Mouse (Mus musculus) cerebellum, postnatal 4 days (tissue): ENCODE results near the gene Ggt6.
A peak's percentile ranks its signal among the peaks of the same experiment; 100 is the strongest.
"Not testable (repeated sequence)": the region's sequence is repeated elsewhere in the genome, so short reads cannot be mapped to it uniquely, and the experiment has no call there.

Experiments used
- DNase-seq, 2 experiments: peaks; one replicate each; pipeline ENCODE4 v3.0.0; 2022; ENCODE audit warnings: low spot score in 2 of 2, mixed read lengths in 1 of 2

Gene Ggt6

DNA sequence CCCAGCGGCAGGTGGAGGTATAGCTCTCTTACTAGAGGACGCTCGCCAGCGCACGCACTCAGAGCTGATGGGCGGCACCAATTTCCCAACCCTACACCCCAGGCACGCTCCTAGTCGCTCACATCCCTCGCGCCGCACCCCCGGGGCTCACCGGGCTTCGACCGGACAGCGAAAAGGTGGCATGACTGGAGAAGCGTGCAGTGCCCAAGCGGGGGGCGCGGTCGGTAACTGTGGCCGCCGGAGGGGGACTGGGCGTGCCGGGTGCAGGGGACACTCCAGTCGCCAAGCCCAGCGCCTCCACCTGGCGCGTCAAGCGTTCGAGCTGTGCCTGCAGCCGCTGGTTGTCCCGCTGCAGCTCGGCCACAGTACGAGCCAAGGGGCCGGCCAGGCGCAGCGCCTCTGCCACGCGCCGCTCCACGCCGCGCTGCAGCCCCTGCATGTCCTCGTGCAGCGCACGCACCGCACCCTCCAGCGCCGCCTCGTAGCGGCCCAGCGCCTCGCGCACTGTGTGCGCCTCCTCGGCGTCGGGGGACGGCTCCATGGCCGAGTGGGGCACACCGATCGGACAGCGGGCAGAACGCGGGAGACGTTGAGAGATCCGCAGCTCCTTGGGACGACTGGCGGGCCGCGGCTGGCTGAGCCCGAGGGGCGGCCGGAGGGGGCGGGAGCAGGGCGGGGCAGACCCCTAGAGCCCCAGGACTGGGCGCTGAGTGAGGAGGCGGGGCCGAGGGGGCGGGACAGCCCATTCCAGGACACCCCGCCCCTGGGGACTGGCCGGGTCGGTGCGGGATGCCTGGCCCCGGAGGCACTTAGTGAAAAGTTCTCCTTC is 24.0 kb upstream of the Ggt6 start, which contains the start of gene Smtnl2:
Smtnl2 (minus strand) TSS at position 621 of the 829 bp plus-strand sequence.
- peak in 1 of 2 experiments; percentile 48 for DNase-seq

DNA sequence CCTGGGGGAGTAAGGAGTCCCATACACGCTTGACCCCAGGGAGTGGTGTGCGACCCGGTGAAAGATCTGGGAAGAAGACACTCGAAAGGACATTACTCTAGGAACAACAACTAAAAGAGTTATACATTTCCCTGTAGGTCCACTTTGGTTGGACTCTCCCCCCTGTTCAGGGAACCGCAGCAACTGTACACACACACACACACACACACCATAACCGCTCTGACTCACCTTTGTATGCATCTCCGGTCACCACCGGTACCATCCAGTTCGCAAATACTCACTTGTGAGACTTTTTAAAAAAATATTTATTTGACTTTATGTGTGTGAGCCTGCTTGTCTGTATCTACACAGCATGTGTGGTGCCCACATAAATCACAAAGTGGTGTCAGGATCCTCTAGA is 23.4 kb upstream of the Ggt6 start:
- DNase-seq = no peak

DNA sequence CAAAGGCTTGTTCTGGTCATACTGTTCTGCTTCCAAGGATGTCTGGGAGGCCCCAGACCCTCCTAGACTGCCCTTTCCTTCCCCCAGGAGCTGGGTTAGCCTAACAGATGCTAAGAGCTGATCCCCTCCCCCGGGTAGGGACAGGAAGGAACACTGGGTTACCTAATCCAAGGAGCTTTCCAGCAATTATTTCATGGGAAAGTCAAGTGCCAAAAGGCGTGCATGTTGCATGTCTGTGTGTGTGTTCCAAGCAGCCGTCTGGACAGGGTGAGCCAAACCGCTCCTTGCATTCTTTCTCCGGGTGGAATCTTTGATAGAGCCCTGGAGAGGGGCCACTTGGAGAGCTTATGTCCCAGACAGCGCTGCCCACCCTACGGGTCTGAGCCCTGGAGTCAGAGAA is 22.3 kb upstream of the Ggt6 start:
- DNase-seq = no peak

DNA sequence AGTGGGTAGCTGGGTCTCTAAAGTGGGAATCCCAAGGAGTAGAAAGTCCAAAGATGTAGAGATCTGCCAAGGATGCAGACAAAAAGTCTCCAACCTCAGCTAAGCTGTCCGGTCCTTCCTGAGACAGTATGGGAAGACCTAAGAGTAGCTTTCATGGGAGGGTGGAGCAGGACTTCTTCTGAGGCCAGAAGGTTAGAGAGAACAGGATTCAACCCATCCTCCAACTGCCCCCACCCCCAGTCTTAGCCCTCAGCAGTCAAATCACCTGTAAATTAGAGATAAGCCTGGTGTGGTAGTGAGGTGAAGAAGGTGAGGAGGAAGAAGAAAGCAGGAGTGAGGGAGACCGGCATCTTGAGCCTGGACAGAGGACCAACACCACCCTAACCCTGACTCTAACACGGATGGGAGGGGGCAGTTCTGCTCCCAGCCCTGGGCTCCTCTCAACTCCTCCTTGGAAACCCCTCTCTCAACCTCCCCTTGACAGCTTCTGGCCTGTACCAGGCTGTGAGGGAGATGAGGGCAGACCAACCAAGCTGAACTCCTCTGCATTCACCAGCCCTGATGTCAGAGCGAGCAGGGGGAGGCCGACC is 21.6 kb upstream of the Ggt6 start:
- DNase-seq = no peak

DNA sequence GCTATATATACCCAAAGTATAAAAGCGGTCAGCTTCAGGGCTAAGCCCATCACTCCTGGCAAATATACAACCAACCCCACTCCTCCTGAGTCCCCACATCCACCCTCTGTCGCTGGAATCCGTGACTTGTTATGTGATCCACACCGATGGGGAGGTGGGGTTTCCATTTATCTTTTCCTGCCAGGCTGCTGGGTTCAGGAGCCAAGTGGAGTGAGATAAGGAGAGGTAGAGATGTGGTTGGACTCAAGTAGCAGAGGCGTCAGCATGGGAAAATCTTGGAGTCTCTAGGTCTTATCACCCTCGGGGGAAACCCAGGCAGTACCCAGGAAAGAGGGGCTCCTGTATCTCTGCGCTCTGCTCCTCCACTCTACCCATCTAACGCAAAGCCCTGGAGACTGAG is 20.2 kb upstream of the Ggt6 start:
- DNase-seq = no peak

DNA sequence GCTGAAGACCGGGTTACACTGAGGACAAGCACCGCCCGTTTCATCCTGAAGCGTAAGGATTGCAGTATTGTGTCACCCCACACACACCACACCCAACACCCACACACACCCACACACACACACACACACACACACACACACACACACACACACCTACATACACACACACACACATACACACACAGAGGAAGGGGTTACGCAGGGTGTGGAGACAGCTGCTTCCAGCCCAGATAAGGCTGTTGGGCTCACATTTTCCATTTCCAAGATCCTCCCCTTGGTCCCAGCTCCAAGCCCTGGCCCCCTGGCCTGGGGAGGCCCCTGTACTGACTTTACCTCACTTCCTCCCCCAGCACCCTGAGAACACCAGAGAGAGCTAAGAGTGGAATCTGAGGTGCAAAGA is 18.7 kb upstream of the Ggt6 start:
- DNase-seq = no peak

DNA sequence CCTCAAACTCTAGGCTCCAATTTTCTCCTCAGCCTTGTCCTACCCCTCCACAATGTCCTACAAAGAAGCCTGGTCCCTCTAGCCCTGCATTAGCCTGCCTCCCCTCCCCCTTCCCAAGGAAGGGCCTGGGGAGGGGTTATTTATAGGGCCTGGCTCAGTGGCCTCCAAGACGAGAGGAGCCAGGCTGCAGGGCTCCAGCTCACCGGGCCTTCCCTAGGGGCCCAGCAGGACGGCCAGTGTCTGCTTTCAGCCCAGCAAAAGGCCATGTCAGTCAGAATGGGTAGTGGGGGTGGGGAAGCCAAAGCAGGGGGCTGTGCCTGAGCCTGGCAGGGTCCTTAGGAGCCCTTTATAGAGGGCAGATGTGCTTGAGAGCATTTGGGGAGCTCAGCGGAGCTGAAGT is 17.9 kb upstream of the Ggt6 start:
- no peak for DNase-seq

DNA sequence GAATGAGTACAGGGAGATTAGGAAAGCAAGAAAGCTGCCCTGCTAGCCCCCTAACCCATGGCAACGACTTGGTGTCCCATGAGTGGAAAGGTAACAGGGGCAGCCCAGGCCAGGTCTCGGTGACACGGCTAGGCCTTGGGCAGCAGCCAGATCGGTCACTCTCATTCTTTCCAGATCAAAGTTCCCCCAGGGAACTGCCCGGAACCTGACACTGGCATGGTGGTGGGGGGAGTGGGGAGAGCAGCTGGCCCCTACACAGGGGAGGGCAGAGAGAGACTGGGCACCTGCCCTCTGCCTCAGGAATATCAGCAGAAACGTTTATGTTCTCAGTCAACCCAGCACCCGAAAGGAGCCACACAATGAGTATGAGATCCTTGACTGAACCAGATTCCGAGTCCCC is 17.1 kb upstream of the Ggt6 start:
- DNase-seq = no peak

DNA sequence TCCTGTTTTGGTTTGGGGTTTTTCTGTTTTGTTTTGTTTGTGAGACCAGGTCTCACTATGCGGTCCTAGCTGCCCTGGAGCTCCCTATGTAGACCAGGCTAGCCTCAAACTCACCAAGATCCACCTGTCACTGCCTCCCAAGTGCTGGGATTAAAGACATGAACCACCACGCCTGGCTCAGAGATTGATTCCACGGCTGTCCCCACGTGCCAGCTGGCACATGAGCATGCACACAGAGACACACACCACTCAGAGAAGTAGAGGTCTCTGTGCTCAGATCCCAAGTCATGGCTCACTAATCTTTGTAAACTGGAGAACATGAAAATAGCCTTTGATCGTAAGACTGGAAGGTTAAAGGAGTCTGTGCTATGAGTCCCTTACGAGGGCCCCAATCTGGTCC is 16.3 kb upstream of the Ggt6 start:
- no peak for DNase-seq

DNA sequence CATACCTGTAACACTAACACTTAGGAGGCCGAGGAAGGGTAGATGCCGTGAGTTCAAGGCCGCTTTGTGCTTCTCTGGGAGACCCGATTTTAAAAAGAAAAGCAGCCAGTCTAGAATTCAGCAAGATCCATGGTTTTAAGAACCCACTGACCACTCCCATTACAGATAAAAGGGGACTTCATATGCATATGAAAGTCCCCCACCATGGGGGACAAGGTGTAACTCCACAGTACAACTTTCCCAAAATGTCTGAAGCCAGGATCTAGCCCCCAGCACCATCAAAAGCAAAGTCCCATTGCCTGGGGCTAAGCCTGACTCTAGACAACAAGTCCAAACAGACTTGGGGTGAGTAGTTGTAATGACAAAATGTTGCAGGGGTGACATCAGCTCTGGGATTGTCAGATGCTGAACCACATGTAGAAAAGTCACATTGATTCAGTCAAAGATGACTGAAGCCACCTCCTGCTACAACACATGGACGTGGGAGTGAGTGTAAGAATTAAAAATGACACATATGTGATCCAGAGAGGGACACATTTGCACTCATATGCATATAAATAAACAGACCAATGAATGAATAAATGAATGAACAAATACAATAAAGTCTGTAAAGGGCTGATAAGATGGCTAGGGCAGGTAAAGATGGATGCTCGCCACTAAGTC is 14.7 kb upstream of the Ggt6 start:
- no peak for DNase-seq

DNA sequence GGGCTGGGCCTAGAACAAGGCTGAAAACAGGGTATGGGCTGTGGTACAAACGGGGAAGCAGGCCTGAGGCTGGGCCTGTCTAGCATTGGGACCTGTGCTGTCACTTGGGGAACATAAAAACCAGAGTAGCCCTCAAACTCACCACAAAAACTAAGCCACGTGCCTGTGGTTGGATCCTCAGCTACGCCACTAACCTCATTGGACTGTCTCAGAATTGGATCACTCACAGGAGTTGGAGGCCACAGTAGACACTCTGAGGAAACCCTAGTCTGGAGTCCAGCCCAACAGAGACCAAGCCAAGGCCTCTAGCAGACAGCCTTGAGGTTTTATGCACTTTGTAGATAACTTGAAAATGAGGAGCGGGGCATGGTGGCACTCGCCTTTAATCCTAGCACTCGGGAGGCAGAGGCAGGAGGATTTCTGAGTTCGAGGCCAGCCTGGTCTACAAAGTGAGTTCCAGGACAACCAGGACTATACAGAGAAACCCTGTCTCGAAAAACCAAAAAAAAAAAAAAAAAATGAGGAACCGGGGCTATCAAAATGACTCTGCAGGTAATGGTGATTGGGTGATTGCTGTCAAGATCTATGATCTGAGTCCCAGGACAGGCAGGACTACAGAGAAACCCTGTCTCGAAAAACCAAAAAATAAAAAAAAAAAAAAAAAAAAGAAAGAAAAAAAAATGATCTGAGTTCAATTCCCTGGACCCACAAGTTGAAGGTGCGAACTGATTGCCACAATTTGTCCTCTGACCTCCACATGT is 13.6 kb upstream of the Ggt6 start:
- no peak for DNase-seq

DNA sequence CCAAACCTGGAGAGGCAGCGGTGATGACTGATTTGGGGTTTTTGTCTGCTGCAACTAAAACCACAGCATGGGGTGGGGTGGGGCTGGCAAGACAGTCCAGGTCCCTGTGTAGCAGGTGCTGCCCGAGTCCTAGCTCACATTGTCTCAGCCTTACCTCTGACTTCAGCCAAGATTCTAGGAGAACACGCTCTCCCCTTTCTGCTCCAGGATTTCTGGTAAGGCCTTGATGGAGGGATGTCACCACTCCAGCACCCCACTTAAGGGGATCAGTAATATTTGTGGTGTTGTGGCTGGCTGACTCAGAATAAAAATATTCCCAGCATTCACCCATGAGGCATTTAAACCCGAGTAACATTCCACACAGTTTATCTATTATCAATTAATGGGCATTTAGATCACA is 11.6 kb upstream of the Ggt6 start:
- DNase-seq = no peak

DNA sequence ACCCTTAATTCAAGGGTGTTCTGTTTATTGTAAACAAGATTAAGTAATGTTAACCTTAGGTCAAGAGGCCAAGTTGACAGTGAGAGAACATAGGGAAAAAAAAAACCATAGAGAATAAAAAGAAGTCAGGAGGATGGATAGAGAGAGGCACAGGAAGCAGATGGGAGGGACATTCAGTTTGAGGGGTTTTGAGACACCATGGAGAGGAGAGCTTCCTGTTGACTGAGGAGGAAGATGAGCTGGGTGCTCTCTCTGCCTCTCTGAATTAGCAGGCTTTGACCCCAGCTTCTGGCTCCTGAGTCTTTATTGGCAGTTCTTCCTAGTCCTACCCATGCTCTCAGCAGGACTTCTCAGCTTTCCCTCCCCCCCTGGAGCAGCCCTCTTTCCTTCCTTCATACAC is 10.1 kb upstream of the Ggt6 start:
- DNase-seq = no peak

DNA sequence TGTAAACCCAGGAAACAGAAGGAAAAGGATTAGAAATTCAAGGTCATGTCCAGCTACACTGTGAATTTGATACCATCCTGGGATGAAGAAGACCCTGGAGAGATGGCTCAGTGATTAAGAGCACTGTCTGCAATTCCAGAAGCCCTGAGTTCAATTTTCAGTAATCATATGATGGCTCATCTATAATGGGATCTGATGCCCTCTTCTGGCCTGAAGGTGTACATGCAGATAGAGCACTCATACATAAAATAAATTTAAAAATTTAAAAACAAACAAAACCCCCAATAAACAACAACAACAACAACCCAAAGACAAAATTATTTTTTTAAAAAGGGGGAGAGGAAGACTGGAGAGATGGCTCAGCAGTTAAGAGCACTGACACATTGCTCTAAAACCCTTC is 8.4 kb upstream of the Ggt6 start:
- DNase-seq = no peak

DNA sequence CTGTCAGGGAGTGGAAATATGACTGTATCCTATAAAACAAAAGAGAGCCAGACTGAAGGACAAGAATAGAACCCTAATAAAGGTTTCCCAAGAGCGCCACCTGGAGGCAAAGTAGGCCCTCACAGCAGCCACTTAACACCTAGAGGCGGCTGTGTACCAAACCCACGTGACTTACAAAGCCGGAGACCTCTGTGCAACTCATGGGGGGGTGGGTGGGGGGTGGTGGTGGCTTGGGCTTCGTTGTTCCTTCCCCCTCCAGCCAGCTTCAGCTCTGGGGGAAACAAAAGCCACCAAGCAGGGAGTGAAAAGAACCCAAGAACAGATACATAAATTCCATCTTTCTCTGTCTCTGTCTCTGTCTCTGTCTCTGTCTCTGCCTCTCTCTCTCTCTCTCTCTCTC is 6.6 kb upstream of the Ggt6 start:
- DNase-seq = peak; percentile 58 to 83

DNA sequence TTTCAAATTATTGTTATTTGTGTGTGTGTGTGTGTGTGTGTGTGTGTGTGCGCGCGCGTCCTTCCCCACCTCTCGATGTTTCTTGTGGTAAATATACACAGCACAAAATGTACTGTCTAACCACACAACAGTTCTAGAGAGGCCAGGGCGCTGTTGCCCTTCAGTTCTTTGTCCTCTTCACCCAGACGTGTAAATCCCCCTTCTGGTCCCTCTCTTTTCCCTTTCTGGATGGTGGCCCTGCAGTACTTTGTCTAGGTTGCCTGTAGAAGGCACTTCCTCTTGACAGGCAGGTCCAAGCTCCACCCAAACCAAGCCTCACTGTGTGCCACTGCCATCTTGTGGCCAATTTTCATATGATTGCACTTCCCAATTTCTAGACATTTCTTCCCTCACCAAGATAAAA is 6.0 kb upstream of the Ggt6 start:
- peak in 1 of 2 experiments; percentile 77 for DNase-seq

DNA sequence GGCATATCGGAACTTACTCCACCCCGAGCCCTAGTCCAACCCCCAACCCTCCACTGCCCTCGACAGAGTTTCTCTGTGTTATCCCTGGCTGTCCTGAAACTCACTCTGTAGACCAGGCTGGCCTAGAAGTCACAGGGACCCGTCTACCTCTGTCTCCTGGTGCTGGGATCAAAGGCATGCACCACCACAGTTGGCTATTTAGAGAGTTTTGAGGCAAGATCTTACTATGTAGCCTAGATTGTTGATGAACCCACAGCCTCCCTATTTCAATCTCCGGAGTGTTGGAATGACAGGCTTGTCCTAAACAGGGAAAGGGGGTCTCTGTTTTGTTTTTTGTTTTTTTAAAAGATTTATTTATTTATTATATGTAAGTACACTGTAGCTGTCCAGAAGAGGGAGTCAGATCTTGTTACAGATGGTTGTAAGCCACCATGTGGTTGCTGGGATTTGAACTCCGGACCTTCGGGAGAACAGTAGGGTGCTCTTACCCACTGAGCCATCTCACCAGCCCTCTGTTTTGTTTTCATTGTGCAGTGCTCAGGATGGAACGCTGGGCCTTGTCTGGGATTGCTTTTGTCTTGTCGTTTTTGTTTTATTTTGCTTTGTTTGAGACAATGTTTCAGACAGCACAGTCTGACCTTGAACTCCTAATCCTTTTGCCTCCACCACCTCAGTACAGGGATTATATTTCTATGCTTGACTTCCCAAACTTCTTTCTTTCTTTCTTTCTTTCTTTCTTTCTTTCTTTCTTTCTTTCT is 4.8 kb upstream of the Ggt6 start:
- DNase-seq = not testable (repeated sequence)

DNA sequence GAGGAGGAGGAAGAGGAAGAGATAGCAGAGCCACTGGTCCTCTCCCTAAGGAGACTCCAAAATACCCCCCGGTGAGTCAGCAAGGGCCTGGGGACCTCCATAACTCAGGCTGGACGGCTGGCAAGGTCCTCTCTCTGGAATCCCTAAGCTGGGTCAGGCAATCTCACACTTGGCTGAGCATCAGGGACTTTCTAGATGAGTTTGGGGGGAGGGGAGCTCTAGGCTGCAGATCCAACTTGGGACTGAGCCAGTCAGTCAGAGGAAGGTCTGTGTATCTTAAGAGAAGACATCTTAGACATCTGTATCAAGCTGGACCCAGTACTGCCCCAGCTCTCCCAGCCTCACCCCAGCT is 344 bp downstream of the Ggt6 start:
- no peak for DNase-seq

DNA sequence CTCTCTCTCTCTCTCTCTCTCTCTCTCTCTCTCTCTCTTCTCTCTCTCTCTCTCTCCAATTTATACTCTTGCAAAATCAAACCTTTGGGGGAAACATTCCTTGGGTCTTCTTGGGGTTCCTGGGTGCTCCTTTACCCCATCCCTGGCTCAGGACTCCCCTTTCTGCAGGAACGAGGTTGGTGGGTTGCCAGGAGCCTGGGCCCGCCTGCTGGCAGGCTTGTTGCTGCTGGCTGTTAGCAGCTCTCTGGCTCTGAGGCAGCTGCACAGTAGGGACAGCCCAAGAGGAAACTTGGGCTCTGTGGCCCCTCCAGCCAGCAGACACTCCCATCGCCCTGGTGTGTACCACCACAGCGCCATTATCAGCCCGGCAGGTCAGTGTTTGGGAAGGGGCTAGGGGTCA is 945 bp downstream of the Ggt6 start:
- no peak for DNase-seq

DNA sequence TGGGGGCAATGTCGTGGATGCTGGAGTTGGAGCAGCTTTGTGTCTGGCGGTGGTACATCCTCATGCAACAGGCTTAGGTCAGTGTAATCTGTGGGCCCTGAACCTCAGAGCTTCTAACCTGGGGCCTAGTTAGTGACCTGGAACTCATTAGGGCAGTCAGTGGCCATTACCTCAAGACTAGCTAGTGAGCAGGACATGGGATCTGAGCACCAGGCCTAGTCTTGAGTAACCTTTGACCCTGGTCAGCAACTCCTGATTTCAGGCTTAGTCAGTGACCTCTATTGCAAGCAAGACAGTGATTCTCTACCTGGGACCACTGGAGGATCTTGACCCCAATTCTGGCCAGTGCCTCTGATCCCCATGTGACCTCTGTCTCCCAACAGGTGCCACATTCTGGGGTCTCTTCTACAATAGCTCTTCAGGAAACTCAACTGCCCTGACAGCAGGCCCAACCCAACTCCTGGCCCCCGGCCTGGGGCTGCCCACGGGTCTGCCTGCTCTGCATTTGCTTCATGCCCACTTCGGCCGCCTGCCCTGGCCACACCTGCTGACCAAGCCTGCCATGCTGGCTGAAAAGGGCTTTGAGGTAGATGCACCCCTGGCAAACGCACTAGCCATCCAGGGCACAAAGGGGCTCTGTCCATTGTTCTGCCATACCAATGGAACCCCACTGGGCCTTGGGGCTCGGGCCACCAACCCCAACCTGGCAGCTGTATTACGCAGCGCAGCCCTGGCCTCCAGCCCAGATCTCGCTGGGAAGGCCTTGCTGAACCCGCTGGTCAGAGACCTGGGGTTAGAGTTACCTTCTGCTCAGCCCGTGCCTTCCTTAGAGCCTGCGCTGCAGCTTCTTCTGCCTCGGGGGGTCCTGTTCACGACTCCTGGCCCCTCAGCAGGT is 1.7 kb downstream of the Ggt6 start:
- peak in 1 of 2 experiments; percentile 40 for DNase-seq

DNA sequence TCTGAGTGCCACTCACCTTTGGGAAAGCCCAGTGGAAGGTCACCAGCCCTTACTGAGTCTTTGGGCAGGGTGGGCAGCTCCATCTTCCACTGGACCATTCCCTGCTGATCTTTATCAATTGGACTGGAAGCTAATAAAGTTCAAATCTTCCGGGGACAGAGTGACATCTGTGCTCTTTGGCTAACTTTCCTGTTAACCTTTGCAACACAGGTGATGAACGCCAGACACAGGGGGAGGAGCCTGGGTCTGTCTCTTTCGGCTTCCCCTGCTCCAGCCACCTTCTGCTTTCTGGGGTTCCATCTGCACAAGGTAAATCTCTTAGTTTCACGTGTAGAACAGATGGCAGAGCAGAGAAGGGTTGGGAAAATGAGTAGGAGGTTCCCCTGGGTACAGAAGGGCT is 3.1 kb downstream of the Ggt6 start:
- no peak for DNase-seq
